Mouse (Mus musculus): ENCODE results near the gene Gng8.
A peak's percentile ranks its signal among the peaks of the same experiment; 100 is the strongest.

The Gng8 gene

DNA sequence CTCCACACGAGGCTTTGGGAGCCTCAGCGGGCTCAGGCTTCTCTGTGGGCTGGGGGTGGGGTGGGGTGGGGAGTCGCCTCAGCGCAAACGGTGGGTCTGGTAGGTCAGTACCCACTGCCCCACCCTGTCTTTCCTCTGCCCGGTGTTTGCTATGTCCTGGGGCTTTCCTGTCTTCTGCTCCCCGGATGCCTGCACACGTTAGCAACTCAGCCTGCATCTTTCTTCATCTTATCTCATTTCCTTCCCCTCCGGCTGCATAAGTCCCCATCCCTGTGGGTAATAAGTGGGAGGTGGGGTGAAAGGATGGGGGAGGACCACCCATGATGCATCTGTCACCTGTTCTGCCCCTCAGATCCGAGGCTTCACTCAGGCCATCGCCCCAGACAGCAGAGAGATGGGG lies 16.8 kb downstream of the Gng8 start:
- no peak for DNase-seq (ENCODE audit: low spot score)

DNA sequence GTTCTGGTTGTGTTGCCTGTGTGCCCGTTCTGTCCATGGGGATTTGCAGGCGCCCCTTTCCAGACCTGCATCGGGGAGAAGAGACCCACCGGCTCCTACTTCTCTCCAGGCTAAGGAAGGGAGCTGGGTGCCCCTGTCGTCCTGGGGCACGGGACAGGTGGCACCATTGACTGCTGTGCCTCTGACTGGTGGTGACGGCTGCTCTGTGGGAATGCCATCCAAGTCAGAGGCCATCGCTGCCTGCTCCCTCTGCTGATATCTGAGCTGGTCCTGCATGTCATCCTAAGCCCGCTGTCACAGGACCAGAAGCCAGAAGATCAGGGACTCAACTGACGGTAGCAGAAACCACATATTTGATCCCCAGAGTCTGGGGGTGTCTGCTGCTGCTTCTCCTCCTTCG lies 17.3 kb downstream of the Gng8 start:
- no peak for DNase-seq (ENCODE audit: low spot score)

DNA sequence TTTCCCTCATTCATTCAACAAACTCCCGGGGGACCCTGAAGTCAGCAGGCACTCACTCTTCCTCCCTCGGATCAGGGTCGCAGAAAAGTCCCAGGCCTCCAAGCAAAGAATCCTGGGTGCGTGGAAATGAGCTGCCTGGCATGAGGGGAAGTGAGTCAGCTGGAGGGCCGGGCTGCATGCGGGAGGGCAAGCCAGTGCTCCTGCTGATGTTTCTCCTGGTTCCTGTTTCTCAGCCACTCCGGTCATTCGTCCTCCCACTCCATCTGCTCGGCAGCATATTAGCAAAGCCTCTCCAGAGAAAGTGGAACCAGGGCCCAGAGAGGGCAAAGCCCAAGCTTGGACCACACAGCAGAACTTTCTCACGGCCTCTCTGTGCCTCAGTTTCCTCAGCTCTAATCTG lies 18.3 kb downstream of the Gng8 start:
- no peak for DNase-seq (ENCODE audit: low spot score)

DNA sequence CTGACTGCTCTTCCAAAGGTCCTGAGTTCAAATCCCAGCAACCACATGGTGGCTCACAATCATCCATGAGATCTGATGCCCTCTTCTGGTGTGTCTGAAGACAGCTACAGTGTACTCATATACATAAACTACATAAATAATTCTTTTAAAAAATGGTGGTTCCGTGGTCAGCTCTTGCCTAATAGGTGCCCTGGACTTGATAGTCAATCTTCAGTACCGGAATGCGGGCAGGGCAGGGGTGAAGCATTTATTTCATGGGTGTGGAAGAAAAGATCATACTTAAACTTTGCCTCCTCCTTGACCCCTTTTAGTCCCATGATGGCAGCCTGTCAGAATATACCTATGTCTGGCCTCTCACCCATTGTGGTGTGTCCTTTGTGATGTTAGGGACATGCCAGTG lies 20.3 kb downstream of the Gng8 start:
- DNase-seq (ENCODE audit: low spot score) = no peak

DNA sequence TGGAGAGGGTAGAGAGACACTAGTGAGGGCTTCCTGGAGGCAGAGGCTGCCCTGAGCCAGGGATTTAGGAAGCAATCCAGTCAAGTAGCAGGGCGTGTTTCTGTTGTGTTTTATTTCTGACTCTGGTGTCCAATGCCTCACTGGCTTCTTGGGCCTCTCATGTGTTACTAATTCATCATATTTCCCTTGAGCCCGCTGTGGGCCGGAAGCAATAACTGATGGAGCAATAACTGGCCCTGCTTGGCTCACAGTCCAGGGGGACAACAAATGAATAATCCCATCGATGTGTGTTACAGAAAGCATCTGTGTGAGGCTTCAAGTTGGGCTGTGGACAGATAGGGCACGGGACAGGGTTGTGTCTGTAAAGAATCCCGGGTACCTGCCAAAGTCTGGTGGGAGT lies 20.8 kb downstream of the Gng8 start:
- no peak for DNase-seq (ENCODE audit: low spot score)

DNA sequence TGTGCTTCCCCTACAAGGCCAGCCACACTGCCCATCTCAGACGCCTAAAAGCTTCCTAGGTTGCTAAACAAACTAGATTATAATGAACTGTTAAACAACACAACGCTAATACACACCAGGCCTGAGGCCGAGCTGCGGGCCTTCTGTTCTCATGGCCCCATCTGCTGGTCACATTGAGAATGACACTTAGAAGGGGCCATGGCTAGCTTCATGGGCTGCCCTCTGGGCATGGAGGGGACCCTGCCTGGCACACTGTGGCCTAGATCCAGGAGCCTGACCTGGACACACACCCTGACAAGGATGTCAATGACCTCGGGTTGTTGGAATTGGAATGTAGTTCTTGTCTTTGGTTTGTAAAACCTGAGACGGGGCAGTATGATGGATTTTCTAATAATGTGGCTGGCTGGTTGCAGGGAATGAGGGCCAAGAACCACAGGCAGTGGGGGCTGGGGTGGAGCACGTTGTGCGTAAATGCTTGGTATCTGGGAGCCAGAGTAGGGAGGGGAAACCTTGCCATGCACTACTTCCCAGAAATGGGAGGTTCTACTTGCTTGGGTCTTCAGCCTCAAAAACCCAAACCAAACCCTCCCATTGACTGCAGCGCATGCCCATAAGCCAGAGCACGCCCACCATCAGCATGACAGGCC lies 22.3 kb downstream of the Gng8 start:
- peak; percentile 85 for DNase-seq (ENCODE audit: low spot score)

DNA sequence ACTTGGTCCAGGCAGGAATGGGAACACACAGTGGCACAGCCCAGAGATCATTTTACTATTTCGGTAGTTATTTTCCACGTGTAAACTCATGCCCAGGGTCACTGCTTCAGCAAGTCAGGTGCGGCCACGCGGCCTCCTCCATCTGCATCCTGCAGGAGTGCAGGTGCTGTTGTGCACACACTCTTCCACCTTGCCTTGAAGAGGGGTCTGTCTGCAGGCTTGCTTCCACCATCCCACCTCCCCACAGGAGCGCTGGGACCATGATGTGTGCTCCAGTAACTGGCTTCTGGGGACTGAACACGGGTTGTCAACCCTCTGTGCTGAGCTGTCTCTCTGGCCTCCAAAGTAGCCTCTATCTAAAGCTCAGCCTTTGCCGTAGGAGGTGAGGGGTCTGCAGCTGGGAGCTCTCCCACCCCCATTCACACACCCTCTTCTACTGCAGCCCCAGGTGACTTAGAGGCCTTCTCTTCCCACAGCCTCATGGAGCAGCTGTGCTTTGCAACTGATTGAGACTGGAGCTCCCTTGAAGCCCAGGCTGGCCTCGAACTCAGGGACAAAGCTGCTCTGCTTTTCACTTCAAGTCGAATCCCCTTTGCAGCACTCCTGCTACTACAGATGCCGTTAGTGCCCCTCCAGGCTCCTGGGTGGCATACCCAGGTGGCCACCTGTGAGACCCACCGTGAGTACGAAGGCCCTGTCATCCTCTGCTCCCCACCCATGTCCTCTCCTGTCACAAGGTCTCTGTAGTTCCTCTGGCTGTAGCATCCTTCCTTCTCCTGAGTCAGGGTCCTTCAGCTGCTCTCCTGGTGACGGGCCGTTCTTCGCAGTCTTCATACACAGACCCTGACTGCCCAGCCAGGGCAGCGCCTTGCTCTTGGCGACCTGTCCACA lies 23.1 kb downstream of the Gng8 start:
- DNase-seq (ENCODE audit: low spot score) = no peak

DNA sequence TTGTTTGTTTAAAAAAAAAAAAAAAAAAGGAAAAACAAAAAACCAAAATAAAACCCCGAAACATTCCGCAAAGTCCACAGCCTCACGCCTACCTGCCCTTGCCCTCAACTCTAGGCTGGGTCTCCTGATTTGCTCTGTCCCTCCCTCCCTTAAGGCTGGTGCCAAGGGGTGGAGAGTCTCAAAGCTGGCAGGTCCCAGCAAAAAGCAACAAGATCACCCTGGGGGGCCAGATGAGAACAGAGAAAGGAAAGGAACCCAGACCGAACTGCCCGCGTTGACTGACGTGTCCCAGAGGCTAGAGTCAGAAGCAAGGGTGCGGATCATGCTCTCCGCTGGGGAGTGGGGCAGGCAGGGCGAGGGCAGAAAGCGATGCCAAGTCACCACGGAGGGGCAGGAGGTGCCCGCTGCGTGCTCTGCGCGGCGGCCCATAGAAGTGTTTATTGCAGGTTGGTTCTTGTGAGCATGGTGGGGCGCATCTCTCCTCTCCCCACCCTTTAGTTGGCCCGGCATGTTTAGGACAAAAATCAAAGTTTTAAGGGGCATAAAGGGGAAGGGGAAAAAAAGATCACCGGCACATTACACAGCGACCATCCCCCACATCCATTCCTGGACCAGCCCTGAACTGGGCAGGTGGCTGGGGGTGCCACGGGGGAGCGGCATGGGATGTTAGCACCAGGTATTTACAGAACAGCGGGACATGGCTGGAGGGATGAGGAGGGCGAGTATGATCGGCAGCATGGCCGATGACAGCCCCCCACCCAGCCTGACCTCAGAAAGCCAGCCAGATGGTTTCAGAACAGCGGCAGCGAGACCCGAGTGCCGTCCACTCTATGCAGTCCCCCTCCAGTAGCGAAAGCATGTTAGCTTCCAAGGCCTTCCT lies 24.1 kb downstream of the Gng8 start:
- DNase-seq (ENCODE audit: low spot score) = no peak

DNA sequence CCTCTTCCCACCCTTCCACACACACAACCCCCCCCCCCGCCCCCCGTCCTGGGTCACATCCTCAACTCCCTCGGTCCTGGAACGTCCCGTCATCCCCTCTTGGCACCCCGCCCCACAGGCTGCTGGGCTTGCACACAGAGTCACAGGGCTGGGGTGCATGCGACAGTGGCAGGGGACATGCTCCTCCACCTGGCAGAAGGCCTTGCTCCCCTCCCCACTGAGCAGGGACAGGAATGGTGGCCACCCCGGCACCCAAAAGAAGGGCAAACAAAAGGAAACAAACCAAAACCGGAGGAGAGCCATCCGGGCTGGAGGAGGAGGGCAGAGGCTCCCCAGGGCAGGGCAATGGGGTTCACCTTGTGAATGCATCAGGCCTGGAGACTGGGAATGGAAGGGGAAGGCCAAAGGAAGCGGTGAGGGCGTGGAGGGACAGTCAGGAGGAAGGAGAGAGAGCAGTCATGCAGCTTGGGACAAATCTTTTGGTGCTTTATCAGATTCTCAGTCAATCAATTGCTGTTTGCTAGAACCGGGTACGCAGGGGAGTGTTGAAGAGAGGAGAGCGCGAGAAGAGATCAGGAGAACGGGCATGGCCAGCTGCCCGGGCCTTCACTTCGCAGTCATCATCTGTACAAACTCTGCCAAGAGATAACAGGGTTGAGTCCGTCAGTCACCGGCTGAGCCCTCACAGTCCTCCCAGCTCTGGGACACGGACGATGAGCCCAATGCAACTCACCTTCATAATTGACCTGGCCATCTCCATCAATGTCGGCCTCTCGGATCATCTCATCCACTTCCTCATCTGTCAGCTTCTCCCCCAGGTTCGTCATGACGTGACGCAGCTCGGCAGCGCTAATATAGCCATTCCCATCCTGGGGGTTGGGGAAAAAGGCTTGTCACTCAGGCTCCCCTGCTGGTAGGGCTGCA lies 25.0 kb downstream of the Gng8 start:
- DNase-seq (ENCODE audit: low spot score) = peak; percentile 64

DNA sequence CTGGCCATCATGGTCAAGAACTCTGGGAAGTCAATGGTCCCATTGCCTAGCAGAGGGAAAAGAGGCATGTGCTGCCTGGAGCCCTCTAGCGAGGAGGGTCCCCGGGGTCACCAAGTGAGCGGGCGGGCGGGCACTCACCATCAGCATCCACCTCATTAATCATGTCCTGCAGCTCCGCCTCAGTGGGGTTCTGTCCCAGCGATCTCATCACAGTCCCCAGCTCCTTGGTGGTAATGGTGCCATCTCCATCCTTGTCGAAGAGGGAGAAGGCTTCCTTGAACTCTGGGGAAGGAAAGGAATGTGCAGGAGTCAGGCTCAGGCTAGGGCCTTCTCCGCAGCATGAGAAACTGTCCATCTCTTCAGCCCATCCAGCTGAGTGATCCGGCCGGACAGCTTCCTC lies 25.9 kb downstream of the Gng8 start:
- DNase-seq (ENCODE audit: low spot score) = no peak

DNA sequence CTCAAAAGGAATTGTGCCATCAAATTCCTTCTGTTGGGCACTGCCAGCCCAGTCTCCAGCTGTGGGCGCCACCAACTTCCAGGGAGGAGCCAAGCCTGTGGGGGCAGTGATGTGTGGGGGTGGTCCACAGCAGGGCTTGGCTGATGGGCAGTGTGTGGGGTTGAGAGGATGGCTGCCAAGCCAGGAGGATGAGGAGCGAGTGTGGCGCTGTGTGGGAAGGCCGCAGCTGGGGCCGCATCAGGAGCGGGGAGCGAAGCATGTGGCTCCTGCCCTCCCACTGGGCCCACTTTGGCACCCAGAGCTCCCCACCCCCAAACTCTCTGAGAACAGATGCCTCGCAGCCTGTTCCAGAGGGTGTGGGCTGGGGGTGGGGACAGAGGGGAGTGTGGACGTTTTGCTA lies 26.4 kb downstream of the Gng8 start:
- no peak for DNase-seq (ENCODE audit: low spot score)

DNA sequence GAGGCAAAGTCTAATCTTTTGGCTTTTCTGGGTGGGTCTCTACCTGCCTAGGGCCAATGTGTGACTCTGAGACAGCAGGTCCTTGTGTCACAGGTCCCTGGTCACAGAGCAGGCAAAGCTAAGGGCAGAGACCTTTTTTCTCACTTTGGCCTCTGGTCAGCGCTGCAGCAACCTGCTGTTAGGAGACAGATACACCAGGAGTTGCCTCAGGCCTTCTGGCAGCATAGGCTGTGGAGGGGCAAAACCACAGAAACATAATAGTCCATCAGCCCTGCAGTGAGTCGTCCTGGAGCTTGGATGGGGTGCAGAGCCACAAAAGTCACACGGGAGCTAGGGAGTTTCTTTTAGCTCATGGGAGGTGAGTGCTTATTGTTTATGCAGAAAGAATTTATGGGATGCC lies 27.1 kb downstream of the Gng8 start:
- DNase-seq (ENCODE audit: low spot score) = peak; percentile 40

DNA sequence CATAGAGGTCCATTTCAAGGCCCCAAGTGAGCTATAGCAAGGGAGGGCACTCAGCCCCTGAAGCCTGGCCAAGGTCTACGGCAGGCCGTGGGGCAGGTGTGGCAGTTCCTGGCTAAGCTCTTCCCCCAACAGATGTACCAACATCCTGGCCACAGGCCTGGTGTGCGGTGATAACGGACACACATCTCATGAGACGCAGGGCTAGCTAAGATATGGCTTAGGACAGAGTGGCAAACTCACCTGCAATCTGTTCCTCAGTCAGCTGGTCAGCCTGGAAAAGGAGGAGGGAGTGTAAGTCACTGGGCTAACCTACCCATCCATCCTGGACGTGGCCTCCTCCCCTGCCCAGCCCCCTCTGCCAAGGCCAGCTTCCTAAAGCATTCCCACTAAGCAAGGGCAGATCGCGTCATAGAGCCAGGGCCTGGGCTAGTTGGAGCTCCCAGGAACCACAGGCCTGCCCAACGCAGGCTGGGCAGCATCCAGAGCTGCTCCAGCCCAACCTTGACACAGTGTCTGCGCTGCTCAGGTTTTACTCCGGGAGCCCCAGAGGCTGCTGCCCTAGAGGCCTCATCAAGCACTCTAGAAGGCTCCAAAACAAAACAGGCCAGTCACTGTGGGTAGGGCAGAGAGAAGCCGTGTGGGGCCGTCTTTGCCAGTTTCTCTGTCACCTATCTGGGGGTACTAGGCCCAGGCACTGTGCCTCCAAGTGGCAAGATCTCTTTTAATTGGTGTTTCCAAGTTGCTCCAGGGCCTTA lies 28.0 kb downstream of the Gng8 start:
- peak; percentile 65 for DNase-seq (ENCODE audit: low spot score)

DNA sequence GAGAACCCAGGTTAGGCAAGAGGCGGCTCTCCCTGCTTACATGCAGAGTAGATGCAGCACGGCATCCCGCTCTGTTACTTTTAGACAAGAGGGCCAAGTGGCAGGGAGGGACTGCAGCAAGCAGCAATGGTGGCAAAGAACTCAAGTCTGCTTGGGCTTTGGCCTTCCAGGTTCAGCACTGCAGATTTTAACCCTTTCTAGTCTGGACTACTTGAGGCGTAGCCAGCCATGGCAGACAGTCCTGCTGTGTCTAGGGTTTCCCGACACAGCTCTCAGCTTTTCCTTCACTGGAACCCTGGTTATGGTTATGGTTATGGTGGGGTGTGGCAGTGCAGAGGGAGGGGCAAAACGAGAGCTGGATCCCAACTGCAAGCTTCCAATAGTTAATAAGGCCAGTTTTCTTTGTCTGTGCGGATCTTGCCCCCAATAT lies 28.6 kb downstream of the Gng8 start:
- no peak for DNase-seq (ENCODE audit: low spot score)

DNA sequence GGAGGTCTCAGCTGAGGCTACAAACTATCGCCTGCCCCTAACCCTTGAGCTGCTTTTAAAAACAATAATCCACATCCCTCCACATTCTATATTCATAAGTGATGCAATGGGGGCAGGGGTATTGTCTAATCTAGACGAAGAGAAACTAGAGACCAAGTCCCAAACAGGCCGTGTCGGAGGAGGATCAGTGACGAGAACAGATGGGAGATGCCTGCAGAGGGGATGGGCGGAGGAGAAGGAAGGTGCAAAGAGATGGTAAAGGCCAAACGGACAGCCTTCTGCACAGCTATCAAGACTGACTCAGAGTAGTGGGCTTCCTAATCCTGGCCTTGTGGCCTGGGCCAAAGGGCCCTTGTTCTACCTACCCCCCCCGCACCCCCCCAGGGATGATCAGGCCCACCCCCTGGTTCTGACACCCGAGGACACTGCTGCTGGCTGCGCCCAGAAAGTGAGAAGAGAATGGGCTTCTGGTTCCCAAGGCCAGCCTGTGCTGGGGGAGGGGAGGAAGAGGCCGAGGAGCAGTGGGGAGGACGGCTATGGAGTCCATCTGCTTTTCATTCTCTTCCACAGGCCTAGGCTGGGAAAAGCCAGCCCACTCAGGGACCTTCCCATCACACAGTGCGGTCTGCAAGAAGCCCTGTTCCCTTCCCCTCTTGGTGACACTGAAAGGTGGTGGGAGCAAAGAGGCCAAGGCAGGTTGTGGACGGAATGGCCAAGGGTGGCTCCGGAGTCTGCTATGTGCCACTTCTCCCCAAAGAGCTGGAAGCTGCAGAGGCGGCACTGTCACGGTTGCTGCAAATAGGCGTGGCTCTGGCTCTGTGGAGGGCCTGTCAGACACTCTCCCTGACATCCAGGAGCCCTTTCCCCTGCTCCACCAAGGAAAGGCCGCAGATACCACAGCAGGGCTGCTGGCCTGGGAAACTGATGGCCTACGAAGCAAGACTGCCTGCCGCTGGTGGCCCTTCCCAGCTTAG lies 29.5 kb downstream of the Gng8 start:
- peak; percentile 48 for DNase-seq (ENCODE audit: low spot score)

DNA sequence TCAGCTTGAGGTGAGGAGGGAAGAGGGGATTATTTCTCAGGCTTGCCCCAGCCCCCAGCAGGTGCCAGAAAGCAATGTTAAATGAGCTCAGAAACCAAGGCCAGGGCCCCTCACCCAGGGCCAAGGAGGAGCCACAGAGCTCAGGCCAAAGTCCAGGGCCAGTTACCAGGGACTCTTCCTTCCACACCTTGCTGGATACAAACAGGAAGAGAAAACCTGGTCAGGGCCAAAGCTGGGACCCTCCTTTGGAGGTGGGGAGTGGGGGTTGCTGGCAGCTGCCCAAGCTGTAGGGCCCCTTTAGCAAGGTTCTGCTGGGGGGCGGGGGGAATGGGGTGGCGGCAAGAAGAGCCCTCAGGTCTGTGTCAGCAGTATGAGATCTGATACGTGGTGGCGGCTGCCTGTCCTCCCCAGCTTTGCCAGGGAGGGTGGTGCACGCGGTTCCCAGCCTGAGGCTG lies 30.3 kb downstream of the Gng8 start:
- no peak for DNase-seq (ENCODE audit: low spot score)

DNA sequence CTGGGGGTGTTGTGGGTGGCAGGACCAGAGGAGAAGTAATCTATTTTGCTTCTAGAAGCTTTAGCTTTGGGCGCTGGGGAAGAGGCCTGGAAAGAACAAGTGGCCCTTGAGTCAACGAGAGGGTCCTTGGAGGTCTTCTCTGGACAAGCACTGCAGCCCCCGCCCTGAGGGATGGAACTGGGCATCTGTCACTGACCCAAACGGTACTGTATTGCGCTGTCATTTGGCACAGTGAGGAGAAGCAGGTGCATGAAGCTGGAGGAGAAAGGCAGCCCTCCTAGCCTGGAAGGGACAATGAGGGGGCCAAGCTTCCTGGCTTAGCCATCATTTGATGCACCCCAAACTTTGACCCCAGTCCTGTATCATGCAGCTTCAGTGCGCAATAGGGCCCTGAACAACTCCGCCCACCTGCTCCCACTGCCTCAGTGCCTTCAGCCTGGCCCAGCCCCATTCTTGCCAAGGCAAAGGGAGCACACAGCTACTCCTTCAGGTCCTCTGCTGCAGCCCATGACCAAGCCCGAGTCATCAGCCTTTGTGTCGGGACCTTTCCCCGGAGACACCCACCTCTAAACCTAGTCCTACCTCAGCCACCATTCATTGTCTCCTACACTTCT lies 30.9 kb downstream of the Gng8 start:
- DNase-seq (ENCODE audit: low spot score) = peak; percentile 39

DNA sequence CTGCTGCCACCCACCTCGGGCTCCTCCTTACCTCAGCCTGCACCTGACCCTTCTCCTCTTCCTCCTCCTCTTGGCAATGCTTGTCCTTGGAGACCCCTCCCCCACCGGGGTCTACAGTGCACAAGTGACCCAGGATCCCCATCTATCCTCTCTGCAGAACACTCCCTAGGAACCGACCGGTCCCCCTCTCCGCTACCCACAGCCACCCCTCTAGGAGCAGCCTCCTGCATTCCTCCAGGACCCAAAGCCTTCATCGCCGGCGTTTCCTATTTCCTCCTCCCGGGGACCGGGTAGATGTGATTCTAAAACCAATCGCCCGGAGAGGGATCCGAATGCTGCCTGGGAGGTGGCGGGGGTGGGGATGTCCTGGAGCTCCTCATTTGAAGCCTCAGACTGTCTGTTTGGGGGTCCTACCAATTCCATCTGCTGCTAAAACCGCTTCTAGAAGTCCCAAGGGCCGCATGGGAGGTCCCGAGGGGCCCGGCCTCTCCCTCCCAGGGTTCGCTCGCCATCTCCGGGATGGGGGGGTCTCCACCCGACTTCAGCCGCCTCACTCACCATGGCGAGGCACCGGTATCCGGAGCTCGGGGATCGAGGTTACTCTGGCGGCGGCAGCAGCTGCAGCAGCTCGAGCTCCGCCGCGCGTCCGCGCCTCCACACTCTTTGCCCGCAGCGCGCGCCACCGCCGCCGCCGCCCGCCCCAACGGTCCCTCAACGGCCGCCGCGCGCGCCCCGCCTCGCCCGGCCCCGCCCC lies 31.9 kb downstream of the Gng8 start:
- DNase-seq (ENCODE audit: low spot score) = no peak
